Mouse (Mus musculus) liver, adult (tissue): ENCODE results near the gene Wbp2nl.

ENCODE experiments used
- GATA4 ChIP-seq: IDR thresholded peaks from 2 replicates; pipeline ENCODE4 v1.6.1; 2014; ENCODE audit warnings: mild to moderate bottlenecking, low read length; ENCODE audit not compliant: insufficient replicate concordance

Gene Wbp2nl

GRCm38 (mm10) chr15:82341675-82342542 lies 43.2 kb downstream of the Wbp2nl start:
- TF ChIP-seq GATA4 = no peak

GRCm38 (mm10) chr15:82342543-82342935 lies 43.8 kb downstream of the Wbp2nl start:
- TF ChIP-seq GATA4 = no peak

GRCm38 (mm10) chr15:82343368-82344287 lies 44.9 kb downstream of the Wbp2nl start:
- TF ChIP-seq GATA4 = no peak

GRCm38 (mm10) chr15:82344971-82345370 lies 46.2 kb downstream of the Wbp2nl start:
- no peak for TF ChIP-seq GATA4

GRCm38 (mm10) chr15:82345820-82346470 lies 47.2 kb downstream of the Wbp2nl start:
- no peak for TF ChIP-seq GATA4

- no peak for TF ChIP-seq GATA4
These were observed 48.0 kb downstream of the Wbp2nl start for GRCm38 (mm10) chr15:82346580-82347302.

- TF ChIP-seq GATA4 = no peak
These were observed 48.5 kb downstream of the Wbp2nl start for GRCm38 (mm10) chr15:82347303-82347676.

- TF ChIP-seq GATA4 = no peak
These were observed 49.1 kb downstream of the Wbp2nl start for GRCm38 (mm10) chr15:82347852-82348251.

GRCm38 (mm10) chr15:82348258-82348998 lies 49.7 kb downstream of the Wbp2nl start:
- TF ChIP-seq GATA4 = no peak

GRCm38 (mm10) chr15:82348999-82349341 lies 50.2 kb downstream of the Wbp2nl start:
- TF ChIP-seq GATA4 = no peak

GRCm38 (mm10) chr15:82350349-82350748 lies 51.6 kb downstream of the Wbp2nl start:
- no peak for TF ChIP-seq GATA4

GRCm38 (mm10) chr15:82351480-82351879 lies 52.7 kb downstream of the Wbp2nl start:
- TF ChIP-seq GATA4 = no peak

GRCm38 (mm10) chr15:82353078-82353744 lies 54.5 kb downstream of the Wbp2nl start:
- no peak for TF ChIP-seq GATA4

GRCm38 (mm10) chr15:82353745-82354113 lies 55.0 kb downstream of the Wbp2nl start:
- TF ChIP-seq GATA4 = no peak
